Mouse (Mus musculus): ENCODE data around the gene Sept6.

DNA sequence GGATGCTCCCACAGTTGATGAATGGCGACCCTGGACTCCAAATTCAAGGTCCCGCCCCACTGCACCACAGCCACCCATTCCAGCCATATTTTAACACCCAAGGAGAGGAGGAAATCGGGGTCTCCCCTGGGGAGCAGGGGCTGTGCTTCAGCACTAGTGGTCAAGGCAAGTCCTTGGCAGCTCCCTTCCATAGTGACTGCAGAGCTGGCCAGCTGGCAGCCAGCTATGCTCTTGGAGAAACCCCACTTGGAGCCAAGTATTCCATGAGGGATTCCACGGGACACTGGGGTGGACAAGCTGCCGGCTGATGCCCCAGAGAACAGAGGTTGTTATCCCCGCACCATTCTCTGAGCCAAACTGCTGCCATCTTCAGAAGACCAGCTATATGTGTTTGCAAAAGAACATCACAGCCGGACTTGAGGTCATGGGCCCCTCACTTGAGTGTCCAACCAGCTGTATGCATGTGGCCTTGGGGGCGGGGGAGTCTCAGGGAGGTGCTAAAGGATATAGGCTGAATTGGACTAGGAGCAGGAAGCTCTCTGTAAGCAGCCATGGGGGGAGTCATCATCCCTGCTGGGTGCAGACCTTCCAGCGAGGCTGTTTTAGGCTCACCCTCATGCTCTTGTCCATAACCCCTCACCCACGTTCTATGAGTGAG lies 32.2 kb upstream of the Sept6 start:
- TF ChIP-seq CTCF (IDR thresholded peaks at IDR 0.05; ENCODE audit: control insufficient read depth, insufficient read depth, low read length) = no peak
- TF ChIP-seq POLR2A (IDR thresholded peaks at IDR 0.05; ENCODE audit: borderline replicate concordance, control insufficient read depth, low read depth, low read length) = no peak

All from bone marrow, adult 2 months (tissue).